Mouse (Mus musculus): ENCODE results near the gene Hnrnpa2b1. TPM values are rescaled to one million over a fixed set of nuclear protein-coding genes. Genes with fewer than 3 reads are reported as not detected.

Gene Hnrnpa2b1
- total and polyA plus RNA-seq, 2 experiments from 2014 or later = 431 to 955 TPM

DNA sequence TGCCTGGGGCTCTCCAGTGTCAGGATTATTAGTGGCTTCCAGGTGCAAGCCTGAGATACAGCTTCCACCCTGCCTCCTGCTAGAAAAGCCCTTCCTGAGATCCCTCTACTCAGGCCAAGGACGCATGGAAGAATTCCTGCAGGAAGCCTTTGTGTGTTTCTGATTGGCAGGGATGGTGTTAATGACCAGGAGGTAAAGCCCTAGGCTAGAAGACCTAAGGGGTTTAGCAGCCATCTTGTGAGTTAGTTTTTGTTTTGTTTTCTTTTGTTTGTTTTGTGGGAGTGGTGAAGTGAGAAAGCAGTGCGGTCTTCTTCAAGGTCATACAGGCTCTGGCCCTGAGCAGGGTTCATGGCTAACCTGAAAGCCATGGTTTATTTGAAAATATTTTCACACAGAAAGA is 37.9 kb upstream of the Hnrnpa2b1 start:
- no peaks in the 10 kb centered on the region for H3K36me3 ChIP-seq (ENCODE audit: insufficient read depth)
- no peaks in the 10 kb centered on the region; the same call in 1 of the 2 replicates for H3K4me1 ChIP-seq (ENCODE audit: insufficient read depth)
- H3K27me3 ChIP-seq (ENCODE audit: insufficient read depth, low read length) = no peaks in the 10 kb centered on the region
- ATAC-seq = no peak
- no peak for DNase-seq
- H3K9me3 ChIP-seq (ENCODE audit: low read length) = no peaks in the 10 kb centered on the region
- 63% methylated on average over 2 of the region's 2 CpGs for WGBS
- H3K9ac ChIP-seq = no peak overlapping the region
- H3K4me2 ChIP-seq (ENCODE audit: low read depth) = no peak overlapping the region
- H3K27ac ChIP-seq (ENCODE audit: low read depth, low read length) = no peak overlapping the region
- TF ChIP-seq CTCF (IDR thresholded peaks at IDR 0.05; ENCODE audit: low read depth) = no peak
- no peak overlapping the region for H3K4me3 ChIP-seq (ENCODE audit: low read depth, low read length)

DNA sequence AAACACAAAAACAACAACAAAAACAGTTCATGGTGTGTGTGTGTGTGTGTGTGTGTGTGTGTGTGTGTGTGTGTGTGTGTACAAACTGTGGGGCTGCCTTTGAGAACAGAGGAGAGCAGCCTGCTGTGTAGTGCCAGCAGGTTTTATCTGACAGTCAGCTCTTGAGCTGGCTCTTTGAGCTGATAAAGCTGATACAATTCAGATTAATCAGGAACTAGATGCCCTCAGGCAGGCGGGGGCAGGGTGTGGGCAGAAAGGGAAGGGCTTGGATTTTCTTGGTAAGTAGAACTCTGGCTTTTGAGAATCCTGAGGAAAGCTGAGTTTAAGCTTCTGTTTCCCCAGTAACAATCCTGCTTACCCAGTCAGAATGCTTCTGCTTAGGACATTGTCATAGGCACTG is 36.0 kb upstream of the Hnrnpa2b1 start:
- no peak overlapping the region for H3K27ac ChIP-seq (ENCODE audit: low read depth, low read length)
- DNase-seq = no peak
- H3K36me3 ChIP-seq (ENCODE audit: insufficient read depth) = no peaks in the 10 kb centered on the region
- TF ChIP-seq CTCF (IDR thresholded peaks at IDR 0.05; ENCODE audit: low read depth) = no peak
- H3K4me3 ChIP-seq (ENCODE audit: low read depth, low read length) = no peak overlapping the region
- no peak overlapping the region for H3K4me2 ChIP-seq (ENCODE audit: low read depth)
- H3K27me3 ChIP-seq (ENCODE audit: insufficient read depth, low read length) = no peaks in the 10 kb centered on the region
- 67% methylated on average over 1 of the region's 1 CpGs for WGBS
- no peak for ATAC-seq
- H3K9me3 ChIP-seq (ENCODE audit: low read length) = no peaks in the 10 kb centered on the region
- no peak overlapping the region for H3K9ac ChIP-seq
- H3K4me1 ChIP-seq (ENCODE audit: insufficient read depth) = no peaks in the 10 kb centered on the region; the same call in 1 of the 2 replicates

DNA sequence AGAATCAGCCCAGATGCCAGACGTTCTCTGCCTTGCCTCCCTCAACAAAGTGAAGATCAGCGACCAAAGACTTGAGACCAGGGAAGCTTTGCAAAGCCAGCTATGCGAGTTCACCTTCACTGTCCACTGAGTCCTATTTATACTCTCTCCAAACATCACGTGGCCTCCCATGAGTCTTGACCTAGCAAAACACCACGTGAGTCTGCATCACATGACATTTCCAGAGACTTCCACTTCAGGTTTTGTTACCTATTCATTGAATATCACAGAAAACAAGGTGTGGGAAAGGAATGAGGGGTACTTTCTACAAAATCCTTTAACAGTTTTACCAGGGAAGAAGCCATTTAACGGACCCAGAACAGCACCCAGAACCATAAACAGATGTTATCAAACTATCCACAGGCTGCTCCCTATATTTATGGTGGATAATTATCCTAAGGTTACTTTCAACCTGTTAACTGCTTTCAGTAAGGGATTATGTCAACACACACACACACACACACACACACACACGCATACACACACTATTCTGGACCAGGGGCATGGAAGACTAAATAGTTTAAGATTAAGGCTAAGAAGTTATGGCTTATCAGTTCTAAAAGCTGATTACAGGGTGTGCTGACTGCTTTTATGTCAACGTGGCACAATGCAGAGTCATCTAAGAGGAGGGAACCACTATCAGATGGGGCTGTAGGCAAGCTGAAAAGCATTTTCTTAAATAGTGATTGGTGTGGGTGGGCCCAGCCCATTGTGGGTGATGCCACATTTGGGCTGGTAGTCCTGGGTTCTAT is 27.8 kb upstream of the Hnrnpa2b1 start:
- DNase-seq = no peak
- 78% methylated on average over 8 of the region's 8 CpGs for WGBS
- no peak overlapping the region for H3K4me3 ChIP-seq (ENCODE audit: low read depth, low read length)

DNA sequence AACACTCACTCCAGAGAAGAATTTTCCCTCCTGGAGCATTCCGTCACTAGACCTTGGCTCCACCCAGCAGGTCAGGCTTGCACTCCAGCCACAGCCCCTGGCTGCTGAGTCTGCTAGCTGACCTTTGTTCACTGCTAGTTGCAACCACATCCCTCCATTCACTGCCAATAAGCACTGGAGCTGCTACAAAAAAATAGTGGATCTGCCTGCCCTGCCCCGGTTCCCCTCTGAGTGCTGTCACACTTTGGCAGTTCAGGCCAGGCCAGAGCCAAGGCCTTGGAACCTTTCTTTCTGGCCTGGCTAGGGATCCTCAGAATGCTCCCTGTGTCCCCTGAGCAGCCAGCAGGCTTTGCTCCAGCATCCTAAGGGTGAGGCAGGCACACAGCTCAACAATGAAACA is 20.1 kb upstream of the Hnrnpa2b1 start:
- TF ChIP-seq CTCF (IDR thresholded peaks at IDR 0.05; ENCODE audit: low read depth) = no peak
- Histone ChIP-seq H3K27ac (ENCODE audit: low read depth, low read length) (no peak overlapping the region), H3K4me2 (ENCODE audit: low read depth) (no peak overlapping the region), H3K9ac (no peak overlapping the region), H3K27me3 (ENCODE audit: insufficient read depth, low read length) (no peaks in the 10 kb centered on the region), H3K4me1 (ENCODE audit: insufficient read depth) (no peaks in the 10 kb centered on the region), H3K36me3 (ENCODE audit: insufficient read depth) (peaks cover under 1% of the 10 kb centered on the region; the same call in 1 of the 2 replicates), H3K4me3 (ENCODE audit: low read depth, low read length) (no peak overlapping the region), H3K9me3 (ENCODE audit: low read length) (no peaks in the 10 kb centered on the region)
- ATAC-seq (no peak), DNase-seq (no peak)
- WGBS = 67% methylated on average over 2 of the region's 2 CpGs

More for the DNA sequence above, 27.8 kb upstream of the Hnrnpa2b1 start:
- H3K9ac ChIP-seq = no peak overlapping the region
- no peak for ATAC-seq
- no peaks in the 10 kb centered on the region for H3K27me3 ChIP-seq (ENCODE audit: insufficient read depth, low read length)
- no peak for TF ChIP-seq CTCF (IDR thresholded peaks at IDR 0.05; ENCODE audit: low read depth)
- H3K4me1 ChIP-seq (ENCODE audit: insufficient read depth) = no peaks in the 10 kb centered on the region
- no peak overlapping the region for H3K4me2 ChIP-seq (ENCODE audit: low read depth)
- H3K27ac ChIP-seq (ENCODE audit: low read depth, low read length) = no peak overlapping the region
- H3K9me3 ChIP-seq (ENCODE audit: low read length) = no peaks in the 10 kb centered on the region
- no peaks in the 10 kb centered on the region for H3K36me3 ChIP-seq (ENCODE audit: insufficient read depth)

DNA sequence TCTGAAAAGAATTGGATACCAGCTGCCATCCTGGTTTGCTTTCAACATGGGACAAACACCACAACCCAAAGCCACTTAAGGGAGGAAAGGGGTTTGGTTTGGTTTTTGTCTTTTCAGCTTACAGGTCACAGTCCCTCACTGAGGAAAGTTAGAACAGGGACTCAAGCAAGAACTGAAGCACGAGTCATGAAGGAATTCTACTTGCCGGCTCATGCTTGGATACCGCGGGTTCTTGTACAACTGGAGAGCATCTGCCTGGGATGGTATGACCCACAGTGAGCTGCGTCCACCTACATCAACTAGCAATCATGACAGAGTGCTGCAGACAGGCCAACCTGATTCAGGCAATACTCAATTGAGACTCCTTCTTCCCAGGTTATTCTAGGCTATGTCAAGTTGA is 17.0 kb upstream of the Hnrnpa2b1 start:
- Histone ChIP-seq H3K4me2 (ENCODE audit: low read depth) (no peak overlapping the region), H3K4me1 (ENCODE audit: insufficient read depth) (no peaks in the 10 kb centered on the region), H3K36me3 (ENCODE audit: insufficient read depth) (peaks cover 17% of the 10 kb centered on the region), H3K4me3 (ENCODE audit: low read depth, low read length) (no peak overlapping the region), H3K9ac (no peak overlapping the region), H3K27me3 (ENCODE audit: insufficient read depth, low read length) (no peaks in the 10 kb centered on the region), H3K27ac (ENCODE audit: low read depth, low read length) (no peak overlapping the region), H3K9me3 (ENCODE audit: low read length) (no peaks in the 10 kb centered on the region)
- DNase-seq (no peak), ATAC-seq (no peak)
- 88% methylated on average over 5 of the region's 5 CpGs for WGBS
- TF ChIP-seq CTCF (IDR thresholded peaks at IDR 0.05; ENCODE audit: low read depth) = no peak

DNA sequence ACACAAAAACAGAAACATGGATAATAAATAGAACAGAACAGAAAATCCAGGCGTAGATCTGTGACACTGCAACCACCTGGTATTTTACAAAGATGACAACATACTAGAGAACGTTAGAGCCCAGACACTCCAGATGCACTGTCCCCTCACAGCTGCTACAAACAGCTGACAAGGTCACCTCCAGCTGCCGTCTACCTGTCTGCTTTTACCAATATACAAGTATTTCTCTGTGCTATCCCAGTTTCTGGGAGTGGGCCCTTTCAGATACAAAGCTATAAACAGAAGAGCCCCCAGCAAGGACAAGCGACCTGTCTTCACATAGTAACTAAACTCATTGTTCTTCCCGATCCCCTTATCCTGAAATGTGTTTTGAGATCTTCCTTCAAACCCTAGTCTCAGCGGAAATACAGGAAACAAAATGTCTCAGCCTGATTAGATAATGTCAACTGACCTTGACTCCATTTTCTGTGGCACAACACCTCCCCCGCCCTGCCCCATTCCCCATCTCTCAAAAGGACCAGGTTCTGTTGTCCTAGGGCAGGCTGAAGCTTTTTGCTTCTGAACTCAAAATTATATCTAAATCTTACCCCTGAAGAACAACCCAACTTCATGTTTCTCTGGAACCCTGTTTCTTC is 16.5 kb upstream of the Hnrnpa2b1 start:
- TF ChIP-seq CTCF (IDR thresholded peaks at IDR 0.05; ENCODE audit: low read depth) = no peak
- 76% methylated on average over 7 of the region's 7 CpGs for WGBS
- Histone ChIP-seq H3K4me2 (ENCODE audit: low read depth) (no peak overlapping the region), H3K9ac (no peak overlapping the region), H3K36me3 (ENCODE audit: insufficient read depth) (peaks cover 21% of the 10 kb centered on the region), H3K9me3 (ENCODE audit: low read length) (no peaks in the 10 kb centered on the region), H3K27me3 (ENCODE audit: insufficient read depth, low read length) (no peaks in the 10 kb centered on the region), H3K27ac (ENCODE audit: low read depth, low read length) (no peak overlapping the region), H3K4me3 (ENCODE audit: low read depth, low read length) (no peak overlapping the region), H3K4me1 (ENCODE audit: insufficient read depth) (no peaks in the 10 kb centered on the region)
- DNase-seq (no peak), ATAC-seq (no peak)

DNA sequence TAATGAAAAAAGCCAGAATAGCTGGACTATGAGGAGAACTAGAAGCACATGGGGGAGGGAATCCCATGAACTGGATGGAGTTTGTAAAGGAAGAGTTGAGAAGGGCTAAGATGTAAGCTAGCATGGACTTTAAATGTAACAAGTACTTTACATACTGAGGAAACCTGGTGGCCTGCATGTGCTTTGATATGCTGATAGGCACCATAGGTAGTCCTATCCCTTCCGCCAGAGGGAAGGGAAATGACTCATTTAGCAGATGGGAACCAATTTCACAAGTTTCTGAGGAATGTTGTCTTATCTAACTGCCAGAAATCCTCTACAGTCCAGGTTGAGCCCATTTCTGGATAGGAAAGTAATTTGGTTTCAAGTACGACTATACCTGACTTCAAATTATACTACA is 16.0 kb upstream of the Hnrnpa2b1 start:
- no peaks in the 10 kb centered on the region for H3K27me3 ChIP-seq (ENCODE audit: insufficient read depth, low read length)
- H3K4me3 ChIP-seq (ENCODE audit: low read depth, low read length) = no peak overlapping the region
- 60% methylated on average over 2 of the region's 2 CpGs for WGBS
- ATAC-seq (no peak), DNase-seq (no peak)
- no peak overlapping the region for H3K9ac ChIP-seq
- H3K9me3 ChIP-seq (ENCODE audit: low read length) = no peaks in the 10 kb centered on the region
- peaks cover 25% of the 10 kb centered on the region for H3K36me3 ChIP-seq (ENCODE audit: insufficient read depth)
- no peak overlapping the region for H3K27ac ChIP-seq (ENCODE audit: low read depth, low read length)
- H3K4me2 ChIP-seq (ENCODE audit: low read depth) = no peak overlapping the region
- no peak for TF ChIP-seq CTCF (IDR thresholded peaks at IDR 0.05; ENCODE audit: low read depth)
- no peaks in the 10 kb centered on the region for H3K4me1 ChIP-seq (ENCODE audit: insufficient read depth)
